Mouse (Mus musculus) stomach, postnatal 0 days (tissue): Measurements from ENCODE around the gene Pcgf2. TPM values are rescaled to one million over a fixed set of nuclear protein-coding genes. Genes with fewer than 3 reads are reported as not detected.

Source experiments
- ATAC-seq: fragments of 200-750 bp; cut with Nextera tagmentation; 2 replicates; pipeline ENCODE4 v1.8.0; 2017; ENCODE audit not compliant: low FRiP score, low TSS enrichment
- DNase-seq: peaks from one replicate; pipeline ENCODE4 v3.0.0-alpha.2; 2016; ENCODE audit warnings: low spot score
- H3K27ac ChIP-seq: fragments of 300-500 bp; sonication (generic); replicated peaks from 2 replicates; pipeline ENCODE4 v1.5.1; 2014; ENCODE audit warnings: mild to moderate bottlenecking, control low read depth
- H3K27me3 ChIP-seq: fragments of 300-500 bp; sonication (generic); 2 replicates; pipeline ENCODE4 v1.6.1; 2014; ENCODE audit warnings: low read length; ENCODE audit not compliant: control insufficient read depth, insufficient read depth
- H3K36me3 ChIP-seq: fragments of 300-500 bp; sonication (generic); 2 replicates; pipeline ENCODE4 v1.6.1; 2014; ENCODE audit warnings: low read length, mixed read lengths; ENCODE audit not compliant: control insufficient read depth, insufficient read depth
- H3K4me1 ChIP-seq: fragments of 300-500 bp; sonication (generic); replicated peaks from 2 replicates; pipeline ENCODE4 v1.6.1; 2014; ENCODE audit warnings: antibody characterized with exemption; ENCODE audit not compliant: control insufficient read depth, insufficient read depth
- H3K4me2 ChIP-seq: fragments of 300-500 bp; sonication (generic); replicated peaks from 2 replicates; pipeline ENCODE4 v1.6.1; 2014; ENCODE audit warnings: low read depth, mild to moderate bottlenecking, control low read depth, moderate library complexity
- H3K4me3 ChIP-seq: fragments of 300-500 bp; sonication (generic); 2 replicates; pipeline ENCODE4 v1.5.1; 2014; ENCODE audit warnings: low read depth, low read length, control low read depth
- H3K9ac ChIP-seq: fragments of 300-500 bp; sonication (generic); 2 replicates; pipeline ENCODE4 v1.6.1; 2014; ENCODE audit warnings: mild to moderate bottlenecking, low read length, control low read depth, mixed read lengths
- H3K9me3 ChIP-seq: fragments of 300-500 bp; sonication (generic); 2 replicates; pipeline ENCODE4 v1.6.1; 2016; ENCODE audit warnings: low read length; ENCODE audit not compliant: control insufficient read depth
- CTCF ChIP-seq: IDR thresholded peaks from 2 replicates; pipeline ENCODE4 v1.5.1; 2016; ENCODE audit warnings: antibody characterized with exemption, low read depth, mild to moderate bottlenecking, moderate library complexity
- EP300 ChIP-seq: optimal IDR thresholded peaks from 2 replicates; pipeline ENCODE3; 2016; ENCODE audit warnings: antibody characterized with exemption
- WGBS: fragments of 180-500 bp; shearing (Covaris S2); extraction: QIAGEN DNeasy Blood & Tissue Kit; methylation state at CpG from one replicate; pipeline ENCODE4 v1.1.7; 2014; 5-methylcytosine and 5-hydroxymethylcytosine counted together
- polyA plus RNA-seq: library from polyadenylated mRNA; unstranded; fragments of >200 nt; fragmentation: Nextera tagmentation; extraction: Ambion mirVana; gene quantifications from 2 replicates; pipeline ENCODE4 v1.2.1, GENCODE M21; 2015

The Pcgf2 gene
- polyA plus RNA-seq, 1 experiment from 2014 or later: 6.6 TPM

DNA sequence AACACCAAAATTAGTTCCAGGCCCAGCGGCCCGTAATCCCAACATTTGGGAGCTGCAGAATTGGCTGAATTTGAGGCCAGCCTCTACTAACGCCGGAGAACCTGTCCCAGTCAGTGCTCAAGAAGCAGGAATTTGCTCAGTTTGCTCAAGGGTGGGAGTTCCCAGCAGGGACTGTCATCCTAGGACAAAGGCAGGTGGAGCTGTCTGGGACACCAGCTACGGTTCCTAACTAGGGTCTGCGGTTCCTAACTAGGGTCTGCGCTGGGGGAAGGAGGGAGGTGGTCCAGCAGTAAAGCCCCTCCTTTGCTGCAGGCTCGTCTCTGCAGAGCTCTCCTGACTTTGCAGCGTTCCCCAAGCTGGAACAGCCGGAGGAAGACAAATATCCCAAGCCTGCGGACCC is 27.1 kb downstream of the Pcgf2 start:
- H3K9me3 ChIP-seq: no peaks in the 10 kb centered on the region
- peaks cover 20% of the 10 kb centered on the region for H3K36me3 ChIP-seq
- H3K27ac ChIP-seq: no peak overlapping the region
- no peak for ATAC-seq
- no peak for DNase-seq
- 74% methylated on average over 11 of the region's 11 CpGs for WGBS
- H3K4me3 ChIP-seq: no peak overlapping the region
- TF ChIP-seq CTCF: no peak
- no peak for TF ChIP-seq EP300
- no peaks in the 10 kb centered on the region for H3K4me1 ChIP-seq
- H3K27me3 ChIP-seq: no peaks in the 10 kb centered on the region
- H3K4me2 ChIP-seq: no peak overlapping the region
- H3K9ac ChIP-seq: no peak overlapping the region

DNA sequence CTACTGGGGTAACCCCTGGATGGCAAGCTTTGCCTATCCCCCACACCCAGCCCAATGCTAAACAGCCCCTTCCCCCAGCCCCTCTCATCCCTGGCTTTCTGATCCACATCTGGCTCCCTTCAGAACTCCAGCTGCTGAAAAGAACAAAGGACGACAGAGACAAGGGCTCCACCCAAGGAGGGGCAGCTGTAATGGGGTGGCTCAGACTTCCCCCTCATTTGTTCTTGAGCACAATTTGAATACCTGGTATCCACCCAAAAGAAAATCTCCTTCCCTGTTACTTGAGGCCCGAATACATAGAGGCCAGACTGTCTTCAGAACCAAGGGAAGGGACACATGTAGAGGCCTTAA is 29.1 kb downstream of the Pcgf2 start:
- no peak for DNase-seq
- TF ChIP-seq CTCF (no peak), EP300 (no peak)
- Histone ChIP-seq H3K4me3 (no peak overlapping the region), H3K4me2 (no peak overlapping the region), H3K36me3 (peaks cover 17% of the 10 kb centered on the region), H3K4me1 (no peaks in the 10 kb centered on the region), H3K27ac (no peak overlapping the region), H3K9ac (no peak overlapping the region; the same call in 1 of the 2 replicates), H3K9me3 (no peaks in the 10 kb centered on the region), H3K27me3 (no peaks in the 10 kb centered on the region)
- WGBS: 48% methylated on average over 2 of the region's 2 CpGs
- ATAC-seq: no peak

DNA sequence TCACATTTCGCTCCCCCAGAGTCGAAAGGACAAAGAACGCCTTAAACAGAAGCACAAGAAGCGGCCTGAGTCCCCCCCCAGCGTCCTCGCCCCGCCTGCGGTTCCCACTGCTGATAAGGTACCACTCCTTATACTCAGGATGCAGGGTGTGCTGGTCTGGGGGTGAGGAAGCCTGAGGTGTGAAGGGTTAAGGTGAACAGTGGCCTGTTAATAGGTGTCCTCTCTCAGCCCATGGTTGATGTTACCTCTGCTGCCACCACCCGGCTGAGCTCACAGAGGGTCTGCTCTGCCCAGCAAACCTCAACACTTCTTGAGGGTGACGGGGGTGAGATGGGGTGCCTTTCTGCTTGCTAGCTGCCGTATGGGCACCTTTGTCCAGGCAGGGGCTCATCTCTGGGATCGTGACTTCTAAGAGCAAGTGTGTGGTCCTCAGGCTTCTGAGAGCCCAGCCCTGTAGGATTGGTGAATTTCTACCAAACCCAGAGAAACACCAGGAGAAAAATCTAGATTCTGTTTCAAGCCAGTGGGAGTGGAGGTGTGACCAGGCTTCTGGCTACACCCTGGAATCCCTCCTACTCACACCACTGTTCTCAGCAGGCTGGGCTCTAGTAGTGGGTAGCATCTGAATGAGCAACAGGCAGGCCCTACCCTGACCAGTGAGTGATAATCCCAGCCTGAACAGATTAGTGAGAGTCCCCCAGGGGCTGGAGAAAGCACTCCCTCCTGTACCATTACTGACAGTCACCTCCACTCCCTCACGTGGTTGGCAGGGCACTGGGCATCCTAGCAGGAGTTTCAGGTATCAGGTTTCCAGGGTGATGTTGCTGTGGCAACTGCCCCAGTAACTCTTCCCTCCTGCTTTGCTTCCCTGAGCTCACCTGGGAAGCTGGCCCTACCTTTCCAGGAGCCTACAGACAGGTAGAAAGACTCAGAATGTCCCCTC is 29.8 kb downstream of the Pcgf2 start:
- TF ChIP-seq EP300: no peak
- 0 out of 2 replicates have a peak, but pooled peaks have one; percentile 30 for TF ChIP-seq CTCF
- DNase-seq (no peak), ATAC-seq (no peak)
- Histone ChIP-seq H3K36me3 (peaks cover 17% of the 10 kb centered on the region), H3K9me3 (no peaks in the 10 kb centered on the region), H3K27ac (no peak overlapping the region), H3K27me3 (no peaks in the 10 kb centered on the region), H3K4me1 (no peaks in the 10 kb centered on the region), H3K9ac (no peak overlapping the region; the same call in 1 of the 2 replicates), H3K4me2 (no peak overlapping the region; the same call in 1 of the 2 replicates), H3K4me3 (no peak overlapping the region)
- 62% methylated on average over 13 of the region's 13 CpGs for WGBS

DNA sequence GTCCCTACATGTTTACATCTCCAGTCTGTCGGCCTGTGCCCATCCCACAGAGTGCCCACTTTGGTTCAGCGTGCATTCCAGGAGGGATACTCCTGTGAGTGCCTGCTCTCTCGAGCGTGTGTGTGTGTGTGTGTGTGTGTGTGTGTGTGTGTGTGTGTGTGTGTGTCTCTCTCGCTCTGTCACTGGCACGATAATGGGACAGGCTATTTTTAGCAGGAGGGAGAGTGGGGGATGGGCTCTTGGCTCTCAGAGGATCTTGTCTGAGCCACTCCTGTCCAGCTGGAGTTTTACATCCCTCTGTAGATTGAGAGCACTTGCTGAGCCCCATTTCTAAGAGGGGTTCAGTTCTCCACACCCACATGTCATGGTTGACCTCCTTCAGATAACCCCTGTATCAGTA is 30.5 kb downstream of the Pcgf2 start:
- no peaks in the 10 kb centered on the region for H3K9me3 ChIP-seq
- H3K27me3 ChIP-seq: no peaks in the 10 kb centered on the region
- peak; percentile 27; the same call in 1 of the 2 replicates for ATAC-seq
- H3K36me3 ChIP-seq: peaks cover 17% of the 10 kb centered on the region
- no peak for DNase-seq
- no peak overlapping the region; the same call in 1 of the 2 replicates for H3K4me2 ChIP-seq
- TF ChIP-seq EP300 (no peak), CTCF (no peak)
- H3K4me3 ChIP-seq: no peak overlapping the region
- 15% methylated on average over 6 of the region's 6 CpGs for WGBS
- H3K9ac ChIP-seq: no peak overlapping the region
- no peaks in the 10 kb centered on the region for H3K4me1 ChIP-seq
- no peak overlapping the region for H3K27ac ChIP-seq

DNA sequence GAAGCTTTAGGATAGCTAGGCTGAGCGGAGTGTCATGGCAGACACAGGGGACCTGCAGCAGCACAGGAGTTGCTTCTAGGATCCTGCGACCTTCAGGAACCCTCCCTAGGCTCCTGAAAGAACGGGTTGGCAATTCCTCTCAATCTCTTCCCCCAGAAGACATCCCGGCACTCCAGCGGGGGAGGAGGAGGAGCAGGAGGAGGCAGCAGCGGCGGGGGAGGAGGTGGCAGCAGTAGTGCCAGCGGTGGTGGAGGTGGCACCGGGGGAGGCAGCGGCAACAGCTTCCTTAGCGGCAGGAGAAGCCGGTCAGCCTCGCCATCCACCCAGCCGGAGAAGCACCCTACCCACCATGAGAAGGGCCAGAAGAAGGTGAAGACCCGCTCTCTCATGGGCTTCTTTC is 31.0 kb downstream of the Pcgf2 start:
- WGBS: 62% methylated on average over 15 of the region's 15 CpGs
- H3K27ac ChIP-seq: peak overlapping the region; percentile 25; the same call in 1 of the 2 replicates
- no peaks in the 10 kb centered on the region for H3K4me1 ChIP-seq
- no peak overlapping the region for H3K4me3 ChIP-seq
- no peak overlapping the region for H3K4me2 ChIP-seq
- no peaks in the 10 kb centered on the region for H3K27me3 ChIP-seq
- TF ChIP-seq EP300 (no peak), CTCF (no peak)
- peaks cover 17% of the 10 kb centered on the region for H3K36me3 ChIP-seq
- no peak for ATAC-seq
- no peak for DNase-seq
- H3K9me3 ChIP-seq: no peaks in the 10 kb centered on the region
- no peak overlapping the region for H3K9ac ChIP-seq

DNA sequence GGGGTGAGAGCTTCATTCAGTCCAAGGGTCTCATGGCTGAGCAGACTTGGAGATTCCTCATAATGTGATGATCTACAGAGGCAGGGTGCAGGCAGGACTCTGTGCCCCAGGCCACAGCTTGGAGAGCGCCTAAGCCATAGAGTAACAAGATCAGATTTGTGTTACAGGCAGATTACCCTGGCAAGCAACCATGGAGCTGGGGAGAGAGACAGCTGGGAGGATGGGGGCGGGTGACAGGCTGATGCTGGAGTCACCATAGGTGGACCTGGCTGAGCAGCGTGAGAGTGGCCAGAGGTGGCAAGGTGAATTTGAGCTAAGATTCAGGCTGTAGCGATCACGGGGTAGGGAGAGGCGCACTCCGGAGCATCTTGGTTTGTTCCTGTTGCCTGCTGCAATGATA is 32.1 kb downstream of the Pcgf2 start:
- H3K27ac ChIP-seq: no peak overlapping the region
- no peak for ATAC-seq
- H3K9me3 ChIP-seq: no peaks in the 10 kb centered on the region
- WGBS: 91% methylated on average over 7 of the region's 7 CpGs
- H3K4me2 ChIP-seq: no peak overlapping the region
- TF ChIP-seq CTCF (no peak), EP300 (no peak)
- peaks cover 11% of the 10 kb centered on the region for H3K36me3 ChIP-seq
- no peak overlapping the region for H3K9ac ChIP-seq
- no peak for DNase-seq
- H3K27me3 ChIP-seq: no peaks in the 10 kb centered on the region
- H3K4me3 ChIP-seq: no peak overlapping the region
- H3K4me1 ChIP-seq: no peaks in the 10 kb centered on the region
